Mouse (Mus musculus): ENCODE measurements around the gene Neurl3.
A peak's percentile ranks its signal among the peaks of the same experiment; 100 is the strongest.

DNA sequence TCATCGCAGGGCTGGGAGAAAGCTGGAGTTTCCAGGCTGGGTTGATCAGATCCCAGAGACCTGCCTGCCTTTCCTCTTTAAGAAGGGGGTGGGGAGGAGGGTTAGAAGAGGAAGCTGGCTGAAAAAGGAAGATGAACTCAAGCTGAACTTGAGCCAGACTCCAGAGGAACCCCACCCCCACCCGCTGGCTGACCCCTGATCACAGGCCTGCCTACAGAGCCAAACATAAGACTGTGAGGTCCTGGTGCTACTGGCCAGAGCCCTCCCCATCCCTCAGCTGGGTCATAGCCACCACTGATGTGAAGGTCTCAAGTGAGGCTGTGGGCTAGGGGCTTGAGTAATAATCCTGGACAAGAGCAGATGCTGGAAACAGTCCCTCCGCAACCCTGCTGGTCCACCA lies 3.8 kb downstream of the Neurl3 start:
- TF ChIP-seq POLR2A (IDR thresholded peaks at IDR 0.05; ENCODE audit: control insufficient read depth in 1 of 2, insufficient read depth in 1 of 2, low read depth in 1 of 2, low read length in 2 of 2, poor library complexity in 1 of 2) (no peak), POLR2AphosphoS5 (IDR thresholded peaks at IDR 0.05; ENCODE audit: borderline replicate concordance, low read depth, low read length) (no peak), SIN3A (IDR thresholded peaks at IDR 0.05; ENCODE audit: low read length) (0 out of 2 replicates have a peak, but pooled peaks have one; percentile 32), CTCF (IDR thresholded peaks at IDR 0.05 in 2 of 3, conservative IDR thresholded peaks at IDR 0.05 in 1 of 3; ENCODE audit: control insufficient read depth in 1 of 3, insufficient read depth in 1 of 3, low read depth in 2 of 3, low read length in 3 of 3, poor library complexity in 1 of 3, severe bottlenecking in 1 of 3) (no peak), ETS1 (IDR thresholded peaks at IDR 0.05; ENCODE audit: low read depth, low read length) (peak; percentile 56), NRF1 (IDR thresholded peaks at IDR 0.05; ENCODE audit: insufficient read depth, low read depth, low read length, poor library complexity, severe bottlenecking) (no peak), USF1 (IDR thresholded peaks at IDR 0.05; ENCODE audit: low read depth, low read length) (no peak)

Data from MEL (cell line).